Mouse (Mus musculus) liver, adult 2 months (tissue): ENCODE measurements around the gene Sub1.

Experiments
- CTCF ChIP-seq: fragments of 200-500 bp; IDR thresholded peaks from 2 replicates; pipeline ENCODE4 v1.5.1; 2011; ENCODE audit warnings: low read depth, low read length, control low read depth
- POLR2A ChIP-seq: fragments of 200-500 bp; IDR thresholded peaks from 2 replicates; pipeline ENCODE4 v1.6.1; 2011; ENCODE audit warnings: low read length, control low read depth; ENCODE audit not compliant: insufficient read depth; ENCODE audit errors: extremely low read depth

DNA sequence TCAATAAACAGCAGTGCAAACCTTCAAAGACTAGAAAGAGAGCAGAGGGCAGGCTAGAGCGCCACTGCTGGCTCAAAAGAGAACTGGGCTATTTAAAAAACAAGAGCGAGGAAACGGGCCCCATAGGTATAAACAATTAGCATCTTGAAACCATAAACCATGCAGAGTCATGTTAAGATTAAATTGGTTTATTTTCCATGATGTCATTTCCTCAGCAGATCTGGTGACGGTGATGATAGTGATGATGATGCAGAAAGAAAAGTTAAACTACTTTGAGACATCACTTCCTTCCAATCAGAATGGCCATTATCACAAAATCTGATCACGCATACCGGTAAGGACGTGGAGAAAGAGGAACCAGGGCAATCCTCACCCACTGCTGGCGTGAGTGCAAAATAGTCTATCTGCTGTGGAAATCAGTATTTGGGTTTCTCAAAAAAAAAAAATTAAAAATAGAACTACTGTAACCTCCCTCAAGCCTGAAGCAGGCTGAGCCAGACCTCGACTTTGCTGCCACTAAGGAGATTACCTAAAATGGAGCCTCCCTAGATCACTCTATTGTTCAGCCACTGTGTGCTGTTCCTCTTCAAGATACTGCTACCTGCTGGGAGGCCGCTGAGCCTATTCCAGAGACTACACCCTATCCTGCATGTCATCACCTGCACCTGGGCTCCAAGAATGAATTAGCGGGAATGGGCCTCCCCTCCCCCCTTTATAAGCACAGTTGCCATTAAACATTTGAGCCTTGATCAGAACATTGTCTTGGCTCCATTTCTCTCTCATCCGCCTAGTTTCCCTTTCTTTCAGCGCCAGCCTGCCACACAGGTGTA, 11.4 kb upstream of the Sub1 start:
- TF ChIP-seq POLR2A (no peak), CTCF (peak; percentile 32; the same call in 1 of the 2 replicates)
